Mouse (Mus musculus) midbrain, embryonic 15.5 days (tissue): ENCODE results near the gene Phf23. TPM values are rescaled to one million over a fixed set of nuclear protein-coding genes. Genes with fewer than 3 reads are reported as not detected.
A peak's percentile ranks its signal among the peaks of the same experiment; 100 is the strongest.

Experiments used
- ATAC-seq: fragments of 200-750 bp; cut with Nextera tagmentation; replicated peaks from 2 replicates; pipeline ENCODE4 v1.8.0; 2017; ENCODE audit warnings: moderate TSS enrichment
- H3K27ac ChIP-seq: fragments of 300-500 bp; sonication (generic); 2 replicates; pipeline ENCODE4 v1.5.1; 2015; ENCODE audit warnings: mild to moderate bottlenecking, inconsistent platforms
- H3K27me3 ChIP-seq: fragments of 300-500 bp; sonication (generic); replicated peaks from 2 replicates; pipeline ENCODE4 v1.6.1; 2015; ENCODE audit warnings: inconsistent platforms
- H3K36me3 ChIP-seq: fragments of 300-500 bp; sonication (generic); replicated peaks from 2 replicates; pipeline ENCODE4 v1.6.1; 2015; ENCODE audit warnings: inconsistent platforms
- H3K4me1 ChIP-seq: fragments of 300-500 bp; sonication (generic); 2 replicates; pipeline ENCODE4 v1.6.1; 2015; ENCODE audit warnings: inconsistent platforms
- H3K4me2 ChIP-seq: fragments of 300-500 bp; sonication (generic); 2 replicates; pipeline ENCODE4 v1.6.1; 2015; ENCODE audit warnings: inconsistent platforms, mild to moderate bottlenecking, moderate library complexity
- H3K4me3 ChIP-seq: fragments of 300-500 bp; sonication (generic); 2 replicates; pipeline ENCODE4 v1.5.1; 2015; ENCODE audit warnings: mild to moderate bottlenecking, inconsistent platforms
- H3K9ac ChIP-seq: fragments of 300-500 bp; sonication (generic); 2 replicates; pipeline ENCODE4 v1.6.1; 2015; ENCODE audit warnings: mild to moderate bottlenecking, inconsistent platforms
- H3K9me3 ChIP-seq: fragments of 300-500 bp; sonication (generic); 2 replicates; pipeline ENCODE4 v1.6.1; 2016; ENCODE audit warnings: inconsistent platforms
- WGBS: fragments of 180-500 bp; shearing (Covaris S2); methylation state at CpG from one replicate; pipeline ENCODE4 v1.1.7; 2015; ENCODE audit warnings: mixed read lengths; 5-methylcytosine and 5-hydroxymethylcytosine counted together
- polyA plus RNA-seq: library from polyadenylated mRNA; unstranded; fragments of >200 nt; fragmentation: Nextera tagmentation; extraction: Ambion mirVana; gene quantifications from 2 replicates; pipeline ENCODE4 v1.2.1, GENCODE M21; 2015

Phf23 gene
- polyA plus RNA-seq, 1 experiment from 2014 or later, result 58.8 TPM

- peak overlapping the region; percentile 97 for H3K27ac ChIP-seq
- H3K36me3 ChIP-seq, result no peaks in the 10 kb centered on the region
- ATAC-seq, result no peak
- H3K4me1 ChIP-seq, result peaks cover 72% of the 10 kb centered on the region
- H3K4me2 ChIP-seq, result peak overlapping the region; percentile 73
- no peaks in the 10 kb centered on the region for H3K9me3 ChIP-seq
- peak overlapping the region; percentile 81 for H3K9ac ChIP-seq
- no peaks in the 10 kb centered on the region for H3K27me3 ChIP-seq
- H3K4me3 ChIP-seq, result peak overlapping the region; percentile 74
- WGBS, result 6% methylated on average over 8 of the region's 8 CpGs
These were observed 24.6 kb downstream of the Phf23 start for GRCm38 (mm10) chr11:70020022-70020631.

DNA sequence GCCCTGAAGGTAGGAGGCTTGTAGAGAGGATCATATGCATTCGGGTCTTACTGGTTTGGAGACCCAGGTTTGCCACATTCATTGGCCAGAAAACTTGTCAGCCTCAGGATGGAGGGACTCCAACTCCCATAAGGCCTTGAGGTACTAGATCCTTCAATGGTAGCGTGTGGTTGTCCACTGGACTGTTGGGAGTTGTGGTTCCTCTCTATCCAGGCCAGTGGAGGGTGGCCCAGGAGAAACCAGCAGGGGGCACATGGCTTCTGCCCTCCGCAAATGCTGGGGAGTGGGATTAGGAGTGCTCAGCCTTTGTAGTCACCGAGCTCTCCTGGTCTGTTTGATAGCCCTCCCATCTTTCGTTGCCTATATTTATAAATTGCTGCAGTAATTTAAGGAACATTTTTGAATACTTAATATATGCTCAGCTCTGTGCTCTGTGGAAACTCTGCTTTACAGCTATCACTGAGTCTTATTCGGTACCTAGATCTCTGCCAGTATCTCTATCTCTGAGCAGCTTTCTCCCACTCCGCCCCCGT is 25.2 kb downstream of the Phf23 start:
- Histone ChIP-seq H3K4me1 (peaks cover 74% of the 10 kb centered on the region), H3K9ac (peak overlapping the region; percentile 38), H3K27me3 (no peaks in the 10 kb centered on the region), H3K9me3 (no peaks in the 10 kb centered on the region), H3K4me3 (peak overlapping the region; percentile 74), H3K36me3 (no peaks in the 10 kb centered on the region), H3K27ac (peak overlapping the region; percentile 97), H3K4me2 (peak overlapping the region; percentile 73)
- peak; percentile 81 for ATAC-seq
- WGBS, result 0% methylated on average over 8 of the region's 8 CpGs

DNA sequence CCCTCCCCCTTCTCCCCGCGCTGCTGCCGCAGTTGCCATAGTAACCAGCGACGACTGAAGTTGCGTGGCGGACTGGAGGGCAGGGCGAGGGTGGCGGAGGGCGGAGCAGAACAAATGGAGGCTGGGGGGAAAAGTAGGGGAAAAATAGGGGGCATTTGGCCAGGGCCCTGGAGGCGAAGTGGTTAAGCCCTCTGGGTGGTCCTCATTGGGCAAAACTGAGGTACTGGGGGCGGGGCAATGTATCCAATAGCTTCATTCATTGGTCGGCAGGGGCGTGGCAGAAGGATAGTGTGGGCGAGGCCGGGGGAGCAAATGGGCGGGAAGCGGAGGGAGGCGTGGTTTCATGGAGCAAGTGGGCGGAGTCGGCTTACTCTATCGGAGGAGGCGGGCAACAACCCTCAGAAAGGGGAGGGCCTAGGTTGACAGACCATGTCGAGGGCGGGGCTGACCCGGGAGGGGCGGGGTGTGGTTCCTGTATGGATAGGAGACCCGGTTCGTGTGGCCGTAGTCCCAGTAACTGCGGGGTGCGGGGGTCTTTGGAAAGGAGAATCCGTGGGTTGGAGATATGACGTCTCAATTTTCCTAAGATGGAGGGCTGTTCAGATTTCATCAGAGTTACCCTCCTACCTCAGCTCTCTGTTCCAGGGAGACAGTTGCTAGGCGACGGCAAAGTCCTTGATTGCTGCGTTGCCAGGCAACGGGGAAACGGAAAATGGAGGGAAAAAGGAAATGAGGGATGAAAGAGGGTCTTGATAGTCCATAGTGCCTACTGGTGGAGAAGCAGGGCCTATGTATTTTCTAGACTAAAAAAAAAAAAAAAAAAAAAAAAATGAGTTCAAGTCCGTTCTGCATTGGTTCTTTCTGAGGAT is 25.9 kb downstream of the Phf23 start:
- H3K4me3 ChIP-seq, result peak overlapping the region; percentile 74
- peak overlapping the region; percentile 97 for H3K27ac ChIP-seq
- no peaks in the 10 kb centered on the region for H3K36me3 ChIP-seq
- peak overlapping the region; percentile 38 for H3K9ac ChIP-seq
- no peaks in the 10 kb centered on the region for H3K27me3 ChIP-seq
- peak; percentile 77 for ATAC-seq
- H3K9me3 ChIP-seq, result no peaks in the 10 kb centered on the region
- peak overlapping the region; percentile 73 for H3K4me2 ChIP-seq
- H3K4me1 ChIP-seq, result peaks cover 81% of the 10 kb centered on the region
- WGBS, result under 1% methylated on average over 40 of the region's 40 CpGs

DNA sequence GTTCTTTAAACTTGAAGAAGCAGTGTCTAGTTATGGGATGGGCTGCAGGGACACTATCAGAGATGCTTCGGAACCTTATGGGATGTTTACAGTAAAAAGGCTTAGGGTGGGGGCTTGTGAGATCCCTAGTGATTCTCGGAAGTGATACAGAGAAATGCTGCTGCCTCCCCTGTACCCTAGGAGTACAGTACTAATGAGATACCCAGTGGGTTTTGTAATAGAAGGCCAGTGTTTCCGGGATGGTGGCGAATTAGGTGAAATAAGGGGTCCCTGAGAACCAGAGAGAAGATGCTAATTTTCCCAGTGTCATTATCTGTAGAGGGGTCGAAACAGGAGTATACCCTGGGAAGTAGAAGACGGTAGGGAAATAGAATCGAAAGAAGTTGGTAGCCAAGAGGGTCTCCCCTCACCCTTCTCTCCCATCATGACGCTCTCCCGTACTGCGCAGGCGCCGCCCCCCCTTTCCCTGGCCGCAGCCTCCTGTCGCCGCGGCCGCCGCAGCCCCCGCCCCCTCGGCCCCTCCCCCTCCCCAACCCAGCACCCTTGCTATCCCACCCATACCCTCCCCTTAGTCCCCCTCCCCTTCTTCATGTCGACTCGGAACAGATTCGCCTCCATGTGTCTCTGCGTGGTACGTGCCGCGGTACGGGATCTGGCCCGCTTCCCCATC is 28.0 kb downstream of the Phf23 start:
- Histone ChIP-seq H3K36me3 (no peaks in the 10 kb centered on the region), H3K4me2 (peak overlapping the region; percentile 59), H3K4me1 (peaks cover 88% of the 10 kb centered on the region), H3K9me3 (no peaks in the 10 kb centered on the region), H3K4me3 (peak overlapping the region; percentile 35), H3K9ac (peak overlapping the region; percentile 28), H3K27ac (peak overlapping the region; percentile 67), H3K27me3 (no peaks in the 10 kb centered on the region)
- 5% methylated on average over 22 of the region's 29 CpGs for WGBS
- no peak for ATAC-seq

DNA sequence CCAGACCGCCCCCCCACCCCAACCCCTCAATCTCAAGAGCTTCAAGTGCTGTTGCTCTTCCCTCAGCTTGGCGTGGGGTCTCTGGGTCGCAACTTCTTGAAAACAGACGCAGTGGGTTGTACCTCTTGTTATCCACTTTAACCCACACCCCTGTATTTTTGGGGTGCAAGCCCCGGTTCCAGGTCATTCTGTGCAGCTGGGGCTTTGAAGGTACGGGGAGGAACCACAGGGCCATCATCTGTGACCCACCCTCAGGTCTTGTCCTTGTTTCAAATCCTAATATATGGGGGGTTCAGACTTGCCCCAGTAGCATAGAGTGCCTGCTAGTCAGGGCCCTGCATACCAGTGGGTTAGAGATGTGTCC is 28.6 kb downstream of the Phf23 start:
- Histone ChIP-seq H3K4me2 (peak overlapping the region; percentile 59), H3K4me3 (peak overlapping the region; percentile 35), H3K27me3 (no peaks in the 10 kb centered on the region), H3K27ac (peak overlapping the region; percentile 67; the same call in 1 of the 2 replicates), H3K9me3 (no peaks in the 10 kb centered on the region), H3K4me1 (peaks cover 88% of the 10 kb centered on the region), H3K9ac (peak overlapping the region; percentile 28), H3K36me3 (no peaks in the 10 kb centered on the region)
- 5% methylated on average over 6 of the region's 6 CpGs for WGBS
- ATAC-seq, result no peak

DNA sequence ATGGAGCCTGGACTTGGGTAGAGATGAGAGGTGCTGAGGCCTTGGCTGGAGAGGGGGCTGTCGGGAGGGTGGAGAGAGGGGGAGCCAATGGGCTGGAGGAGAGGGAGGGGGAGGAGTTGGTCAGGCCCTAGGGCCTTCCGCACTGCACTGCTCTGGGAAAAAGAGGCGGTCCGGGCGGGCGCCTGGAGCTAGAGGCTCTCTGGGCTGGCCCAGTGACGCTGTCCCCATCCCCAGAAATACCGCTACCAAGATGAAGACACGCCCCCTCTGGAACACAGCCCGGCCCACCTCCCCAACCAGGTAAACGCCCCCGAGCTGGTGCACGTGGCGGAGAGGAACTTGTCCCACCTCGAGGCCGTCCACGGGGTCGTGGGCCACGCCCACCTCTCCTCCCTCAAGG is 31.1 kb downstream of the Phf23 start:
- H3K4me1 ChIP-seq, result peaks cover 92% of the 10 kb centered on the region
- WGBS, result 3% methylated on average over 19 of the region's 19 CpGs

DNA sequence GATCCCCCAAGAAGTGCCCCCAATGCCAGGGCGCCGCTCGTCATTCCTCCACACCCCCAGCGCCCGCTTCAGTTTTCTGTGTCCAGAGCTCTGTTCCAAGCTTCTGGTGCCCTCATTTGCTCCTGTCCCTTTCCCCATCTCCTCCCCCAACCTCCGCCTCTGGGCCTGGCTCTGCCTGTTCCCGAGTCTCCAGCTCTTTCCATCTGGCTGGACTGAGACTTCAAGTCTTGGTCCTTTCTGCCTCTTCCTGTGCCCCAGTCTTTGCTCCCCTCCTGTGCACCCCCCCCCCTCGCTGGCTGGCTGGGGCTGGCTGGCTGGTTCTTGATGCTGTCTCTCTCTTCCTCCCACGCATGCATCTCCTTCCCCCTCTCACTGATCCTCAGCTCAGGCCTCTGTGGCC is 31.8 kb downstream of the Phf23 start:
- Histone ChIP-seq H3K4me1 (peaks cover 87% of the 10 kb centered on the region), H3K4me2 (peak overlapping the region; percentile 66), H3K9me3 (no peaks in the 10 kb centered on the region), H3K36me3 (peaks cover 14% of the 10 kb centered on the region), H3K27ac (peak overlapping the region; percentile 98), H3K4me3 (peak overlapping the region; percentile 19), H3K27me3 (no peaks in the 10 kb centered on the region), H3K9ac (peak overlapping the region; percentile 26)
- 25% methylated on average over 9 of the region's 9 CpGs for WGBS
- no peak for ATAC-seq

More for the DNA sequence above, 31.1 kb downstream of the Phf23 start:
- Histone ChIP-seq H3K9ac (peak overlapping the region; percentile 26), H3K9me3 (no peaks in the 10 kb centered on the region), H3K27ac (peak overlapping the region; percentile 98), H3K4me2 (peak overlapping the region; percentile 66), H3K4me3 (peak overlapping the region; percentile 19), H3K36me3 (peaks cover 7% of the 10 kb centered on the region), H3K27me3 (no peaks in the 10 kb centered on the region)
- ATAC-seq, result no peak

GRCm38 (mm10) chr11:70028401-70029129 is 33.0 kb downstream of the Phf23 start:
- Histone ChIP-seq H3K9ac (peak overlapping the region; percentile 40), H3K27ac (peak overlapping the region; percentile 98), H3K27me3 (no peaks in the 10 kb centered on the region), H3K4me2 (peak overlapping the region; percentile 66), H3K4me3 (peak overlapping the region; percentile 39), H3K4me1 (peaks cover 75% of the 10 kb centered on the region), H3K9me3 (no peaks in the 10 kb centered on the region), H3K36me3 (peaks cover 24% of the 10 kb centered on the region)
- peak; percentile 11 for ATAC-seq
- 18% methylated on average over 12 of the region's 12 CpGs for WGBS

GRCm38 (mm10) chr11:70029130-70029801 is 33.7 kb downstream of the Phf23 start:
- peaks cover 24% of the 10 kb centered on the region for H3K36me3 ChIP-seq
- ATAC-seq, result peak; percentile 93
- peak overlapping the region; percentile 39 for H3K4me3 ChIP-seq
- peak overlapping the region; percentile 40 for H3K9ac ChIP-seq
- 0% methylated on average over 20 of the region's 20 CpGs for WGBS
- peak overlapping the region; percentile 66 for H3K4me2 ChIP-seq
- peak overlapping the region; percentile 98 for H3K27ac ChIP-seq
- no peaks in the 10 kb centered on the region for H3K27me3 ChIP-seq
- no peaks in the 10 kb centered on the region for H3K9me3 ChIP-seq
- peaks cover 70% of the 10 kb centered on the region for H3K4me1 ChIP-seq

- Histone ChIP-seq H3K27me3 (no peaks in the 10 kb centered on the region), H3K4me1 (peaks cover 63% of the 10 kb centered on the region), H3K9me3 (no peaks in the 10 kb centered on the region), H3K36me3 (peaks cover 28% of the 10 kb centered on the region), H3K9ac (peak overlapping the region; percentile 40), H3K27ac (peak overlapping the region; percentile 98), H3K4me3 (peak overlapping the region; percentile 39), H3K4me2 (peak overlapping the region; percentile 66)
- 14% methylated on average over 11 of the region's 11 CpGs for WGBS
- ATAC-seq, result peak; percentile 62
These were observed 34.4 kb downstream of the Phf23 start for GRCm38 (mm10) chr11:70029829-70030550.
